Mouse (Mus musculus) midbrain, embryonic 14.5 days (tissue): ENCODE results near the gene Trim27. TPM values are rescaled to one million over a fixed set of nuclear protein-coding genes. Genes with fewer than 3 reads are reported as not detected.
A peak's percentile ranks its signal among the peaks of the same experiment; 100 is the strongest.

Experiments
- ATAC-seq: fragments of 200-750 bp; cut with Nextera tagmentation; 2 replicates; pipeline ENCODE4 v1.8.0; 2017; ENCODE audit warnings: moderate number of reproducible peaks, moderate library complexity; ENCODE audit not compliant: low FRiP score, low TSS enrichment
- DNase-seq: peaks from one replicate; pipeline ENCODE4 v3.0.0-alpha.2; 2015
- H3K27ac ChIP-seq: fragments of 300-500 bp; sonication (generic); replicated peaks from 2 replicates; pipeline ENCODE4 v1.5.1; 2014; ENCODE audit warnings: mild to moderate bottlenecking, low read depth, low read length, moderate library complexity
- H3K27me3 ChIP-seq: fragments of 300-500 bp; sonication (generic); 2 replicates; pipeline ENCODE4 v1.6.1; 2014; ENCODE audit warnings: low read length, control low read depth, mixed read lengths; ENCODE audit not compliant: control insufficient read depth, insufficient read depth
- H3K36me3 ChIP-seq: fragments of 300-500 bp; sonication (generic); 2 replicates; pipeline ENCODE4 v1.6.1; 2014; ENCODE audit warnings: low read length, control low read depth; ENCODE audit not compliant: control insufficient read depth, insufficient read depth
- H3K4me1 ChIP-seq: fragments of 300-500 bp; sonication (generic); 2 replicates; pipeline ENCODE4 v1.6.1; 2014; ENCODE audit warnings: mild to moderate bottlenecking, antibody characterized with exemption, low read length, control low read depth; ENCODE audit not compliant: control insufficient read depth, insufficient read depth
- H3K4me2 ChIP-seq: fragments of 300-500 bp; sonication (generic); 2 replicates; pipeline ENCODE4 v1.6.1; 2014; ENCODE audit warnings: mild to moderate bottlenecking, low read length, moderate library complexity
- H3K4me3 ChIP-seq: fragments of 300-500 bp; sonication (generic); replicated peaks from 2 replicates; pipeline ENCODE4 v1.5.1; 2014; ENCODE audit warnings: low read depth, low read length
- H3K9ac ChIP-seq: fragments of 300-500 bp; sonication (generic); replicated peaks from 2 replicates; pipeline ENCODE4 v1.6.1; 2014; ENCODE audit warnings: mild to moderate bottlenecking, low read length, moderate library complexity
- H3K9me3 ChIP-seq: fragments of 300-500 bp; sonication (generic); 2 replicates; pipeline ENCODE4 v1.6.1; 2016; ENCODE audit warnings: low read length, control low read depth, mixed read lengths; ENCODE audit not compliant: control insufficient read depth
- WGBS: fragments of 180-500 bp; shearing (Covaris S2); extraction: QIAGEN DNeasy Blood & Tissue Kit; methylation state at CpG from one replicate; pipeline ENCODE4 v1.1.7; 2014; 5-methylcytosine and 5-hydroxymethylcytosine counted together
- polyA plus RNA-seq: library from polyadenylated mRNA; unstranded; fragments of >200 nt; fragmentation: Nextera tagmentation; extraction: Ambion mirVana; gene quantifications from 2 replicates; pipeline ENCODE4 v1.2.1, GENCODE M21; 2014

Trim27 gene
- polyA plus RNA-seq, 1 experiment from 2014 or later = 84.3 TPM

DNA sequence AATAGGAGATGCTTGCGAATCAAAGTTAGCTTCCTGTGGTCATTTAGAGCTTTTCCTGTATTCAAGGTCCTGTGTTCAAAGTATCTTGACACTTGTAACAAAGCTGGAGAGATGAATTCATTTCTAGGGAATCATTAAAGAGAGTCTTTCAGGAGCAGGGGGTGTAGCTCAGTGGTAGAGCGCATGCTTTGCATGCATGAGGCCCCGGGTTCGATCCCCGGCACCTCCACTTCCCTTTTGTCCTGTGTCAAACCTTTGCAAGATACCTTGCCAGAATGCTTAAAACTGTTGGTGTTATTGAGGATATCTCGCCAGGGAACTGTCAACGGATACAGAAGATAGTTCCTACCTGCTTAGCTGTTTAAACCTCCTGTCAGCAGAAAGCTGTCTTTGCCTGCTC lies 61.5 kb downstream of the Trim27 start:
- no peak overlapping the region for H3K9ac ChIP-seq
- H3K9me3 ChIP-seq = no peaks in the 10 kb centered on the region
- H3K27me3 ChIP-seq = no peaks in the 10 kb centered on the region; the same call in 1 of the 2 replicates
- no peak overlapping the region for H3K27ac ChIP-seq
- DNase-seq (peak; percentile 27), ATAC-seq (no peak)
- no peaks in the 10 kb centered on the region for H3K36me3 ChIP-seq
- no peak overlapping the region for H3K4me2 ChIP-seq
- WGBS = 9% methylated on average over 7 of the region's 7 CpGs
- H3K4me1 ChIP-seq = no peaks in the 10 kb centered on the region
- no peak overlapping the region for H3K4me3 ChIP-seq

DNA sequence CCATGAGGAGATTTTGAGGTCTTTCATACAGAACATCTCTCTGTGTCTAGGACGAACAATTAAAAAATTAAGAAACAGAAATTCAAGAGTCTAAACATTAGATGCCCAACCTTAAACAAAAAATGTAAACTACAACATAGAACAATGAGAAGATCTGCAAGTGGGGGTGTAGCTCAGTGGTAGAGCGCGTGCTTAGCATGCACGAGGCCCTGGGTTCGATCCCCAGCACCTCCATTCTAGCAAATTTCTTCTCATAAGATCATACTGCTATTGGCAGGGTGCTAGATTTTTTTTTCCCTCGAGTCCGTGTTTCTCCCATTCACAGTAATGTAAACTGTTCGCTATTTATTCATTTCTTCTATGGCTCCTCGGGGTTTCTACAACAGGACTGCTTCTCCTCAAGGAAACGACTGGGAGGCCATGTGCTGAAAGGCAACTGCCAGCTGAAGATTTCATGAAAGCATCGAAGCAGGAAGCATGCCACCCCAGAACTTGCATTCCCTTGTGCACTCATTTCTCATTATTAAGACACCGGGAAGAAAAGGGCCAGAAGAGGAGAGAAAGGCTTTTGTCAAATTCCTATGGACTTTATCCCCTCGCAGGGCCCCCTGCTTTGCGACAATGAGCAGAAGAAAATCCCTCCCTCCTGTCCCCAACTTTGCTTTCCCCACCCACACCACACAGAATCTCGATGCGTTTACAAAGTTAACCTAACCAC lies 63.3 kb downstream of the Trim27 start:
- Histone ChIP-seq H3K36me3 (no peaks in the 10 kb centered on the region), H3K9me3 (no peaks in the 10 kb centered on the region), H3K27ac (no peak overlapping the region), H3K9ac (no peak overlapping the region), H3K4me2 (0 out of 2 replicates have a peak overlapping the region, but pooled peaks have one; percentile 6), H3K4me3 (no peak overlapping the region), H3K4me1 (no peaks in the 10 kb centered on the region), H3K27me3 (no peaks in the 10 kb centered on the region)
- ATAC-seq (no peak), DNase-seq (no peak)
- WGBS = 7% methylated on average over 16 of the region's 16 CpGs

DNA sequence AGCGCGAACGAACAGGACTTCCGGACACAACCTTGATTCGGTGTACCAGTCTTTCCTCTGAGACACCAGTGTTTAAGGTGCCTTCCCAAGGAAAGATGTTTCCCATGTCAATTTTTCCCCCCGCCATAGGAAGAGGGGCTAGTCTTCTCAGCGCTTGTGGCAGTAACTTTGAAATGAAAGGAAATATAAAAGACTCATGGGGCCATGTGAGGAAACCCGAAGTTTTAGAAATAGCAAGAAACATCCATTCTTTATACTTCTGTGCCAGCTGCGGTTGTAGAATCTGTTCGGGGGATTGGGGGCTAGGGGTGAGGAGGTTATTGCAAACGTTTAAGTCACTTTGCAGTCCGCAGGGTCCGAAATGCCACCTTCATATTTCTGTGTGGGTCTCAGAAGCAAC lies 64.0 kb downstream of the Trim27 start:
- no peak overlapping the region for H3K4me3 ChIP-seq
- no peaks in the 10 kb centered on the region for H3K9me3 ChIP-seq
- 25% methylated on average over 13 of the region's 13 CpGs for WGBS
- no peaks in the 10 kb centered on the region for H3K27me3 ChIP-seq
- H3K36me3 ChIP-seq = no peaks in the 10 kb centered on the region
- no peaks in the 10 kb centered on the region for H3K4me1 ChIP-seq
- H3K9ac ChIP-seq = no peak overlapping the region
- no peak for ATAC-seq
- DNase-seq = no peak
- 0 out of 2 replicates have a peak overlapping the region, but pooled peaks have one; percentile 6 for H3K4me2 ChIP-seq
- H3K27ac ChIP-seq = no peak overlapping the region

DNA sequence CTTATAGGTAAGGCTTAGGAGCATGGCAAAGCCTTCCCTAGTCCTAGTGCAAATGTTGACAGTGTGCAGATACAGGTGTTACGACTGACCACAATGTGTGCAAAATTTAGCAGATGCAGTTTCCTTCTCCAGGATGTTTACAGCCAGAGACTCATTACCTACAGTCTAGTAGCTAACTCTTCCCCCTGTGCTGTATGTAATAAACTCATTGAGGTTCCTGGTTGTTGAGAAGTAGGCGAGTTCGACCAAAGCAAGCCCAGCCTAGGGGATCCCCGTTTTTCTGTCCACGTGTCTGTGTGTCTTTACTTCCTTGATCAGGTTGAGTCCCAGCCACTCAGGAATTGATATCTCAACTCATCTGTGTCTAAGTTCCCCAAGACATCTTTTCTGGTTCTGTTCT lies 64.8 kb downstream of the Trim27 start:
- H3K27me3 ChIP-seq = no peaks in the 10 kb centered on the region
- no peak for ATAC-seq
- 88% methylated on average over 5 of the region's 5 CpGs for WGBS
- no peak overlapping the region for H3K27ac ChIP-seq
- H3K4me3 ChIP-seq = no peak overlapping the region
- H3K9me3 ChIP-seq = no peaks in the 10 kb centered on the region
- no peak overlapping the region for H3K4me2 ChIP-seq
- no peaks in the 10 kb centered on the region for H3K36me3 ChIP-seq
- no peak overlapping the region for H3K9ac ChIP-seq
- DNase-seq = no peak
- no peaks in the 10 kb centered on the region for H3K4me1 ChIP-seq

Other genes starting within 250 kb of the Trim27 start
- gene Olfr1370, start 104.5 kb upstream of the Trim27 start, polyA plus RNA-seq = not detected in 2 replicates
- not detected in 2 replicates for gene Olfr1369-ps1, start 68.0 kb upstream of the Trim27 start, polyA plus RNA-seq
- not detected in 2 replicates for gene Olfr263, start 49.8 kb upstream of the Trim27 start, polyA plus RNA-seq
- not detected in 2 replicates for gene Olfr1368, start 33.6 kb upstream of the Trim27 start, polyA plus RNA-seq
- gene Gpx5, start 113.3 kb downstream of the Trim27 start, polyA plus RNA-seq = not detected in 2 replicates
- not detected in 2 replicates for gene Gpx6, start 132.7 kb downstream of the Trim27 start, polyA plus RNA-seq
- gene Olfr1367, start 167.5 kb downstream of the Trim27 start, polyA plus RNA-seq = not detected in 2 replicates
- gene Zscan12, start 183.4 kb downstream of the Trim27 start, polyA plus RNA-seq = 11.8 and 15.9 TPM in 2 replicates
- 61.8 and 69.9 TPM in 2 replicates for gene Zkscan3, start 223.3 kb downstream of the Trim27 start, polyA plus RNA-seq